Mouse (Mus musculus): ENCODE results near the gene Lgals2.

- TF ChIP-seq POLR2A (IDR thresholded peaks at IDR 0.05; ENCODE audit: extremely low read depth, insufficient read depth, low read length) (no peak), CTCF (IDR thresholded peaks at IDR 0.05; ENCODE audit: extremely low read depth, insufficient read depth, low read length) (no peak)
Measured at GRCm38 (mm10) chr15:78849485-78849884, 5.8 kb downstream of the Lgals2 start.

All from cortical plate, adult 2 months (tissue).